Mouse (Mus musculus) heart, adult 2 months (tissue): ENCODE data around the gene Sh3bgrl3.

Source experiments
- CTCF ChIP-seq: fragments of 200-600 bp; IDR thresholded peaks from 2 replicates; pipeline ENCODE4 v1.8.1; 2022; ENCODE audit warnings: antibody characterized with exemption, mild to moderate bottlenecking, moderate library complexity
- EP300 ChIP-seq: fragments of 200-500 bp; IDR thresholded peaks from 2 replicates; pipeline ENCODE4 v1.6.1; 2011; ENCODE audit warnings: low read depth, low read length, control low read depth; ENCODE audit not compliant: insufficient read depth
- POLR2A ChIP-seq: fragments of 200-500 bp; IDR thresholded peaks from 2 replicates; pipeline ENCODE4 v1.6.1; 2011; ENCODE audit warnings: mild to moderate bottlenecking, low read depth, low read length, control low read depth; ENCODE audit not compliant: insufficient read depth

DNA sequence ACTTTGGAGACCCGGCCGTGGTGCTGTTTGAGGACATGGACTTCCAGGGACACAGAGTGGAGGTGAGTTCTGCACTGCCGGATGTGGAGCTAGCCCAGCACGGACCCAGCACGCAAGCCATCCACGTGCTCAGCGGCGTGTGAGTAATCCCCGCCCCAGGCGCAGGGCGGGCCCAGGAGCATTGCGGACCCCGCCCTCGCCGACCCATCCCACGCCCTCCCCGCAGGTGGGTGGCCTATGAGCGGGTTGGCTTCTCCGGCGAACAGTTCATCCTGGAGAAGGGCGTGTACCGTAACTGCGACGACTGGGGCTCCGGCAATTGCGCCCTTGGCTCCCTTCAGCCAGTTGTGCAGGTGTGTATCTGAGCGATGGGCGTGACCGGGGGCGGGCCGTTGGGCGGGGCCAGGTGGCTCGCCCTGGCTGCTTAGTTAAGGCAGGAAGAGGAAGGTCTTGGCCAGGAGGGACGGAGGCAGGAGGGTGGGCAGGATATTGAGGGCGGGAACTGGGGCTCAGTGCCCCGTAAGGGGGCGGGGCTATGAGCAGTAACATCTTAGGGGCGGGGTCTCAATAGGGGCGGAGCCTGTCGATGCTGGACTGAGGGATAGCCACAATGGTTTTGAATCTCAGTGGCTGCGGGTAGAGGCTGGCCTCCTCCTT, 46.7 kb downstream of the Sh3bgrl3 start:
- TF ChIP-seq EP300 (no peak), CTCF (no peak), POLR2A (no peak)
